Mouse (Mus musculus): Measurements from ENCODE around the gene Patl2. TPM values are rescaled to one million over a fixed set of nuclear protein-coding genes. Genes with fewer than 3 reads are reported as not detected.

The Patl2 gene
- polyA plus RNA-seq, 1 experiment from 2014 or later: not detected

- H3K27me3 ChIP-seq (ENCODE audit: control insufficient read depth, insufficient read depth, low read length): no peaks in the 10 kb centered on the region
- H3K9ac ChIP-seq (ENCODE audit: low read length): no peak overlapping the region
- H3K4me2 ChIP-seq: no peak overlapping the region
- no peaks in the 10 kb centered on the region for H3K36me3 ChIP-seq (ENCODE audit: control insufficient read depth, insufficient read depth, low read length)
- H3K4me3 ChIP-seq (ENCODE audit: low read depth, low read length): no peak overlapping the region
- 78% methylated on average over 5 of the region's 5 CpGs for WGBS
- H3K4me1 ChIP-seq (ENCODE audit: control insufficient read depth, insufficient read depth, low read length): no peaks in the 10 kb centered on the region
- ATAC-seq (ENCODE audit: low FRiP score) (no peak), DNase-seq (ENCODE audit: low spot score, missing footprints) (peak; percentile 39)
- no peaks in the 10 kb centered on the region for H3K9me3 ChIP-seq (ENCODE audit: control insufficient read depth, low read length)
- no peak overlapping the region for H3K27ac ChIP-seq (ENCODE audit: low read depth, low read length)
Measured at GRCm38 (mm10) chr2:122141332-122141967, 44.5 kb downstream of the Patl2 start.

DNA sequence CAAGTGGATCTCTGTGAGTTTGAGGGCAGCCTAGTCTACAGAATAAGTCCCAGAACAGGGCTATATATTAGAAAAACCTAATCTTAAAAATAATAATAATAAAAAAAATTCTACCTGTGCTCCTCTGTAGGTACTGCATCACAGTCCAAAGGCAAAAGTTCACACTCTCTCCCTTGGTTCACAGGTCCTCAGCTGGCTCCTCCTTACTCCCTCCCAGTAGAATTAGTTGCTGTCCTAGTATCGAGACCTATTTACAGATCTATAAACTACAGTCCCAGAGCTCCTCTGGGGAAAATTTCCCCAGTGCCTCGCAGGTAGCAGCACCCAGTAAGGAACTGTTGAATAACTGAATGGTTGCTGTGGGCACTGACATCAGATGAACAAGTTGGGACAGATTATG, 45.2 kb downstream of the Patl2 start:
- Histone ChIP-seq H3K4me3 (ENCODE audit: low read depth, low read length) (no peak overlapping the region), H3K4me2 (no peak overlapping the region), H3K27ac (ENCODE audit: low read depth, low read length) (no peak overlapping the region), H3K9me3 (ENCODE audit: control insufficient read depth, low read length) (no peaks in the 10 kb centered on the region), H3K27me3 (ENCODE audit: control insufficient read depth, insufficient read depth, low read length) (no peaks in the 10 kb centered on the region), H3K36me3 (ENCODE audit: control insufficient read depth, insufficient read depth, low read length) (no peaks in the 10 kb centered on the region), H3K9ac (ENCODE audit: low read length) (no peak overlapping the region), H3K4me1 (ENCODE audit: control insufficient read depth, insufficient read depth, low read length) (no peaks in the 10 kb centered on the region)
- WGBS: 86% methylated on average over 2 of the region's 2 CpGs
- ATAC-seq (ENCODE audit: low FRiP score) (no peak), DNase-seq (ENCODE audit: low spot score, missing footprints) (peak; percentile 17)

GRCm38 (mm10) chr2:122137839-122138465, 48.0 kb downstream of the Patl2 start:
- no peak overlapping the region for H3K9ac ChIP-seq (ENCODE audit: low read length)
- no peak for ATAC-seq (ENCODE audit: low FRiP score)
- H3K4me1 ChIP-seq (ENCODE audit: control insufficient read depth, insufficient read depth, low read length): no peaks in the 10 kb centered on the region
- no peak overlapping the region for H3K27ac ChIP-seq (ENCODE audit: low read depth, low read length)
- H3K9me3 ChIP-seq (ENCODE audit: control insufficient read depth, low read length): no peaks in the 10 kb centered on the region
- H3K27me3 ChIP-seq (ENCODE audit: control insufficient read depth, insufficient read depth, low read length): no peaks in the 10 kb centered on the region
- no peak overlapping the region for H3K4me3 ChIP-seq (ENCODE audit: low read depth, low read length)
- no peaks in the 10 kb centered on the region for H3K36me3 ChIP-seq (ENCODE audit: control insufficient read depth, insufficient read depth, low read length)
- WGBS: 65% methylated on average over 5 of the region's 5 CpGs
- DNase-seq (ENCODE audit: low spot score, missing footprints): peak; percentile 69
- no peak overlapping the region for H3K4me2 ChIP-seq

- ATAC-seq (ENCODE audit: low FRiP score) (no peak), DNase-seq (ENCODE audit: low spot score, missing footprints) (no peak)
- H3K36me3 ChIP-seq (ENCODE audit: control insufficient read depth, insufficient read depth, low read length): no peaks in the 10 kb centered on the region
- no peaks in the 10 kb centered on the region for H3K27me3 ChIP-seq (ENCODE audit: control insufficient read depth, insufficient read depth, low read length)
- no peak overlapping the region for H3K9ac ChIP-seq (ENCODE audit: low read length)
- no peak overlapping the region for H3K27ac ChIP-seq (ENCODE audit: low read depth, low read length)
- no peaks in the 10 kb centered on the region for H3K9me3 ChIP-seq (ENCODE audit: control insufficient read depth, low read length)
- no peaks in the 10 kb centered on the region for H3K4me1 ChIP-seq (ENCODE audit: control insufficient read depth, insufficient read depth, low read length)
- WGBS: 80% methylated on average over 2 of the region's 2 CpGs
- no peak overlapping the region for H3K4me3 ChIP-seq (ENCODE audit: low read depth, low read length)
- H3K4me2 ChIP-seq: no peak overlapping the region
Measured at GRCm38 (mm10) chr2:122132618-122133017, 53.4 kb downstream of the Patl2 start.

DNA sequence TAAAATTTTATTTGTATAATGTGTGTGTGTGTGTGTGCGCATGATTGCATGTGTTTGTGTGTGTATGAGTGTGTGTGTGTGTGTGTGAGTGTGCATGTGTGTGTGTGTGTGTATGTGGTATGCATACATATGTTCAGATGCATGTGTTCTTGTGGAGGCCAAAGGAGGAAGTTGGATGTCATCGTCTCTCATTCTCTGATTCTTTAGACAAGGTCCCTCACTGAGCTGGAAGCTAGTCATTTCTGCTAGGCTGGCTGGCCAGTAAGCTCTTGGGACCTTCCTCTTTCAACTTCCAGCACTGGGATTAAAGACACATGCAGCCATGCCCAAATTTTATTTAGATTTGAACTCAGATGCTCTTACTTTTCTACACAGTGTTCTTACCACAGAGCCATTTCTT, 53.9 kb downstream of the Patl2 start:
- WGBS: 91% methylated on average over 2 of the region's 2 CpGs

DNA sequence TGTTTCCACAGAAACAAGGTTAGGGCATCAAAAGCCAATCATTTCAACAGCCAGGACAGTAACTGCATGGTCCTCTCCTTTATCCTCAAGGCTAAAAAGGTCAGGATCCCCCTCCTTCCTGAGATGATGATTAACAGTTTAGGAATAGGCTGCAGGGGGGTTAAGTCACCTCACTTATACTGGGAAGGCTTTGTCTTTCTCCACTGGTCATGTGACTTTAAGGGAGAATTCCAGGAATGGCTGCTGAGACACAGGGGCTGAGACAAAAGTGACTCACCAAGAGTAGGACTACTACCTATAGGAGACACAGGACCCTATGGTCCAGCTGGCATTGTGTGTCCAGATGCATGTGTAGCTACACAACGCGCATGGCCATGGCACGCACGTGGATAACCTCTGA, 58.4 kb downstream of the Patl2 start:
- Histone ChIP-seq H3K9me3 (ENCODE audit: control insufficient read depth, low read length) (no peaks in the 10 kb centered on the region), H3K9ac (ENCODE audit: low read length) (no peak overlapping the region), H3K4me3 (ENCODE audit: low read depth, low read length) (no peak overlapping the region), H3K36me3 (ENCODE audit: control insufficient read depth, insufficient read depth, low read length) (no peaks in the 10 kb centered on the region), H3K4me1 (ENCODE audit: control insufficient read depth, insufficient read depth, low read length) (no peaks in the 10 kb centered on the region), H3K27me3 (ENCODE audit: control insufficient read depth, insufficient read depth, low read length) (no peaks in the 10 kb centered on the region), H3K4me2 (no peak overlapping the region), H3K27ac (ENCODE audit: low read depth, low read length) (no peak overlapping the region)
- 96% methylated on average over 4 of the region's 4 CpGs for WGBS
- ATAC-seq (ENCODE audit: low FRiP score) (no peak), DNase-seq (ENCODE audit: low spot score, missing footprints) (no peak)

More for the DNA sequence above, 53.9 kb downstream of the Patl2 start:
- H3K4me2 ChIP-seq: no peak overlapping the region
- no peaks in the 10 kb centered on the region for H3K9me3 ChIP-seq (ENCODE audit: control insufficient read depth, low read length)
- no peak for DNase-seq (ENCODE audit: low spot score, missing footprints)
- no peaks in the 10 kb centered on the region for H3K36me3 ChIP-seq (ENCODE audit: control insufficient read depth, insufficient read depth, low read length)
- no peak for ATAC-seq (ENCODE audit: low FRiP score)
- no peak overlapping the region for H3K4me3 ChIP-seq (ENCODE audit: low read depth, low read length)
- no peak overlapping the region for H3K27ac ChIP-seq (ENCODE audit: low read depth, low read length)
- H3K27me3 ChIP-seq (ENCODE audit: control insufficient read depth, insufficient read depth, low read length): no peaks in the 10 kb centered on the region
- H3K9ac ChIP-seq (ENCODE audit: low read length): no peak overlapping the region
- H3K4me1 ChIP-seq (ENCODE audit: control insufficient read depth, insufficient read depth, low read length): no peaks in the 10 kb centered on the region

DNA sequence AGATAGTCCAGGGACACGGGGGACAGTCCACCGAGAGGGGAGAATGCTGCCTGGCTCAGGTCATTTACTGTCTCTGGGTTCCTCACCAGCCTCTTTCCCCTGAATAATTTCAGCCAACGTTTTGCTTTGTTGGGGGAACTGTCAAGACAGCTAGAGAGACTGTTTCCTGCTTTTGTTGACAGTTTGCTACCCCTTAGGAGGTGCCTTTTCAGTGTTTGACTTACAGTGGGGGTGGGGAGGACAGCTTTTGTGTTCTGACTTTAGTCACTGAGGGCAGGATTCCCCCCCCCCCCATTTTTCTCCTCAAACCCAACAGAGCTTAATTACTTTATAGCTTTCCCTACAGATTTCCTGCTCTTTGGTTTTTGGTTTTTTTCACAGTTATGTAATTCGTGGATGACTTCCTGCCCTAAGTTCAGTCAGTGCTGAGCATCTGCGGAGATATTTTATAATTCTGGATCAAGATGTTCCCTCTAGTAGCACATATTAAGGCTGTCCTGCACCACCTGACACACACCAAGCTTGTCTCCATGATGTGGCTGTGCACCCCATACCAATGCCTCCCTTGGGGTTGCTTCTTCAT, 59.1 kb downstream of the Patl2 start:
- H3K27ac ChIP-seq (ENCODE audit: low read depth, low read length): no peak overlapping the region
- WGBS: 56% methylated on average over 5 of the region's 5 CpGs
- ATAC-seq (ENCODE audit: low FRiP score) (no peak), DNase-seq (ENCODE audit: low spot score, missing footprints) (no peak)
- no peak overlapping the region for H3K4me2 ChIP-seq
- no peak overlapping the region for H3K9ac ChIP-seq (ENCODE audit: low read length)
- H3K9me3 ChIP-seq (ENCODE audit: control insufficient read depth, low read length): no peaks in the 10 kb centered on the region
- H3K4me3 ChIP-seq (ENCODE audit: low read depth, low read length): no peak overlapping the region
- H3K4me1 ChIP-seq (ENCODE audit: control insufficient read depth, insufficient read depth, low read length): no peaks in the 10 kb centered on the region
- no peaks in the 10 kb centered on the region for H3K36me3 ChIP-seq (ENCODE audit: control insufficient read depth, insufficient read depth, low read length)
- H3K27me3 ChIP-seq (ENCODE audit: control insufficient read depth, insufficient read depth, low read length): no peaks in the 10 kb centered on the region

GRCm38 (mm10) chr2:122125680-122126572, 60.1 kb downstream of the Patl2 start:
- DNase-seq (ENCODE audit: low spot score, missing footprints) (no peak), ATAC-seq (ENCODE audit: low FRiP score) (no peak)
- 58% methylated on average over 12 of the region's 12 CpGs for WGBS
- no peak overlapping the region for H3K27ac ChIP-seq (ENCODE audit: low read depth, low read length)
- no peaks in the 10 kb centered on the region for H3K9me3 ChIP-seq (ENCODE audit: control insufficient read depth, low read length)
- H3K4me3 ChIP-seq (ENCODE audit: low read depth, low read length): no peak overlapping the region
- H3K4me1 ChIP-seq (ENCODE audit: control insufficient read depth, insufficient read depth, low read length): no peaks in the 10 kb centered on the region
- H3K9ac ChIP-seq (ENCODE audit: low read length): no peak overlapping the region
- H3K27me3 ChIP-seq (ENCODE audit: control insufficient read depth, insufficient read depth, low read length): no peaks in the 10 kb centered on the region
- no peaks in the 10 kb centered on the region for H3K36me3 ChIP-seq (ENCODE audit: control insufficient read depth, insufficient read depth, low read length)
- H3K4me2 ChIP-seq: no peak overlapping the region
